17 mouse cellular contexts compared by ENCODE assay signal in genomic region chr9:114922209-114922608, GRCm38 (mm10). TPM values are rescaled to one million over a fixed set of nuclear protein-coding genes. Genes with fewer than 3 reads are reported as not detected.
"Had no signal": no experiment of that assay in that cellular context is flagged by ENCODE, and none has a peak within 500 bp of the region (broad histone marks: within the 10 kb centered on the region; RNA-seq: fewer than 3 reads in every experiment).

No protein-coding gene starts in this region.

- H3K4me2 ChIP-seq: neural tube, embryonic 13.5 days; neural tube, embryonic 15.5 days; stomach, embryonic 15.5 days had no signal

- H3K27ac ChIP-seq: neural tube, embryonic 13.5 days; neural tube, embryonic 15.5 days; stomach, embryonic 15.5 days; stomach, postnatal 0 days had no signal

- H3K9me3 ChIP-seq: neural tube, embryonic 13.5 days; neural tube, embryonic 15.5 days; stomach, embryonic 15.5 days had no signal

- H3K9ac ChIP-seq: neural tube, embryonic 13.5 days; neural tube, embryonic 15.5 days; stomach, embryonic 15.5 days had no signal

- DNase-seq: retina, postnatal 1 day; right cerebral cortex, adult 18-20 months; right cerebral cortex, postnatal 14 days; right cerebral cortex, postnatal 25 days; right cerebral cortex, postnatal 4 days; spleen, adult 18-20 months; thymus, adult 18-20 months; thymus, adult 2 months; thymus, postnatal 14 days; thymus, postnatal 25 days; thymus, postnatal 36 days; thymus, postnatal 4 days had no signal

- H3K27me3 ChIP-seq: neural tube, embryonic 13.5 days; neural tube, embryonic 15.5 days; stomach, embryonic 15.5 days had no signal

- H3K36me3 ChIP-seq: stomach, embryonic 15.5 days had no signal

- H3K4me3 ChIP-seq: neural tube, embryonic 13.5 days; neural tube, embryonic 15.5 days; stomach, embryonic 15.5 days had no signal

RNA-seq across cellular contexts. Expression of gene Osbpl10, which starts 56.2 kb away (rescaled TPM):
- total RNA-seq: neutrophil, adult 5-6 weeks had no signal
